Mouse (Mus musculus) hindbrain, embryonic 10.5 days (tissue): ENCODE measurements around the gene Cdhr1. TPM values are rescaled to one million over a fixed set of nuclear protein-coding genes. Genes with fewer than 3 reads are reported as not detected.

Source experiments
- DNase-seq: peaks from one replicate; pipeline ENCODE4 v3.0.0-alpha.2; 2017; ENCODE audit warnings: low spot score
- H3K27ac ChIP-seq: fragments of 300-500 bp; sonication (generic); 2 replicates; pipeline ENCODE4 v1.5.1; 2016; ENCODE audit warnings: mild to moderate bottlenecking, moderate library complexity
- H3K27me3 ChIP-seq: fragments of 300-500 bp; sonication (generic); 2 replicates; pipeline ENCODE4 v1.6.1; 2016; ENCODE audit warnings: mild to moderate bottlenecking; ENCODE audit not compliant: poor library complexity, insufficient read depth, severe bottlenecking
- H3K36me3 ChIP-seq: fragments of 300-500 bp; sonication (generic); 2 replicates; pipeline ENCODE4 v1.6.1; 2016; ENCODE audit warnings: mild to moderate bottlenecking, moderate library complexity
- H3K4me1 ChIP-seq: fragments of 300-500 bp; sonication (generic); replicated peaks from 2 replicates; pipeline ENCODE4 v1.6.1; 2016; ENCODE audit warnings: mild to moderate bottlenecking
- H3K4me3 ChIP-seq: fragments of 300-500 bp; sonication (generic); 2 replicates; pipeline ENCODE4 v1.5.1; 2016; ENCODE audit warnings: mild to moderate bottlenecking, moderate library complexity
- H3K9me3 ChIP-seq: fragments of 300-500 bp; sonication (generic); 2 replicates; pipeline ENCODE4 v1.6.1; 2016; ENCODE audit warnings: mild to moderate bottlenecking, moderate library complexity
- WGBS: fragments of 180-500 bp; shearing (Covaris S2); methylation state at CpG from one replicate; pipeline ENCODE4 v1.1.7; 2016; 5-methylcytosine and 5-hydroxymethylcytosine counted together
- polyA plus RNA-seq: library from polyadenylated mRNA; unstranded; fragments of >200 nt; fragmentation: Nextera tagmentation; extraction: Ambion mirVana; gene quantifications from 2 replicates; pipeline ENCODE4 v1.2.1, GENCODE M21; 2016

Gene Cdhr1
- polyA plus RNA-seq, 1 experiment from 2014 or later: 0.77 TPM

DNA sequence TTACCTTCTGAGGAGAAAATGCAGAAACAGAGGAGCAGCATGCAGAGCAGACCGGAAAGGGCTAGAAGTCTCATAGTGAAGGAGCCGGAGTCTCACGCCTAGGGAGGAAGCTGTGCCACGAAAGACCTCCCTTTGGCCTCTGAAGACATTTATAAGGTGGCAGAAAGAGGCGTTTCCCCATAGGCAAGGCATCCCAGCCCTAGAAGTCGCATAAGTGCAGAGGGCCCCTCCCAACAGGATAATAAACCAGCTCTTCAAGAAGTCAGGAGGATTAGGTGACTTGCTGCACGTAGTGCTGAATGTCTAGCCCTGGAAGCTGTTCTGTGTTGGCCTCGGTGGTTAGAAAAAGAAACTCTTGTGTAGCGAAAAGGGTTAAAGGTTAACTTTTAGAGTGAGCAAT lies 11.8 kb upstream of the Cdhr1 start:
- no peaks in the 10 kb centered on the region for H3K4me1 ChIP-seq
- H3K27ac ChIP-seq: no peak overlapping the region
- no peaks in the 10 kb centered on the region for H3K9me3 ChIP-seq
- no peak overlapping the region for H3K4me3 ChIP-seq
- 79% methylated on average over 9 of the region's 9 CpGs for WGBS
- DNase-seq: no peak
- no peaks in the 10 kb centered on the region for H3K36me3 ChIP-seq
- no peaks in the 10 kb centered on the region for H3K27me3 ChIP-seq

- DNase-seq: no peak
- no peaks in the 10 kb centered on the region for H3K9me3 ChIP-seq
- H3K36me3 ChIP-seq: no peaks in the 10 kb centered on the region
- H3K27me3 ChIP-seq: no peaks in the 10 kb centered on the region
- no peak overlapping the region for H3K4me3 ChIP-seq
- H3K4me1 ChIP-seq: no peaks in the 10 kb centered on the region
- WGBS: 89% methylated on average over 8 of the region's 8 CpGs
- no peak overlapping the region for H3K27ac ChIP-seq
Measured at GRCm38 (mm10) chr14:37109460-37109859, 11.3 kb upstream of the Cdhr1 start.

- 41% methylated on average over 7 of the region's 7 CpGs for WGBS
- DNase-seq: no peak
- H3K27me3 ChIP-seq: no peaks in the 10 kb centered on the region
- no peaks in the 10 kb centered on the region for H3K9me3 ChIP-seq
- no peaks in the 10 kb centered on the region for H3K36me3 ChIP-seq
- H3K4me3 ChIP-seq: no peak overlapping the region
- no peaks in the 10 kb centered on the region for H3K4me1 ChIP-seq
- no peak overlapping the region for H3K27ac ChIP-seq
Measured at GRCm38 (mm10) chr14:37105846-37106245, 7.7 kb upstream of the Cdhr1 start.

DNA sequence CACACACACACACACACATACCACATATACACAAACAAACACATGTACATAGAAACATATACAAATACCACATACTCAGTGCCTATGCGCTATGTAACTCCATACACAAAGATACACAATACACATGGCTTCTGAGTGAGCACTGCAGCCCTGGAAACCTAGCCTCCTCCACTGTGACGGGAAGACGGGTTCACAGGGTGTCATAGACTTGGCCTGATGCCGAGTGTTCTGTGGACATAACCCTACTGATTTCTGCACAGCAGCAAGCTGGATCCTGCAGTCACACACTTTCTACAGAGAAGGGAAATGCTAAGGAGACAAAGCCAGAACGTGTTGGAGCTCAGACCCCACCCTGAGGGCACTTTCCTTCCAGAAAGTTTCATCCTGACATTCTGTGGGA lies 6.6 kb upstream of the Cdhr1 start:
- no peaks in the 10 kb centered on the region for H3K36me3 ChIP-seq
- 73% methylated on average over 5 of the region's 5 CpGs for WGBS
- no peak overlapping the region for H3K4me3 ChIP-seq
- no peak for DNase-seq
- H3K4me1 ChIP-seq: no peaks in the 10 kb centered on the region
- no peak overlapping the region for H3K27ac ChIP-seq
- no peaks in the 10 kb centered on the region for H3K9me3 ChIP-seq
- peaks cover 2% of the 10 kb centered on the region; the same call in 1 of the 2 replicates for H3K27me3 ChIP-seq

- no peak overlapping the region for H3K27ac ChIP-seq
- no peak for DNase-seq
- H3K9me3 ChIP-seq: no peaks in the 10 kb centered on the region
- H3K27me3 ChIP-seq: peaks cover 25% of the 10 kb centered on the region
- H3K36me3 ChIP-seq: no peaks in the 10 kb centered on the region
- 83% methylated on average over 3 of the region's 3 CpGs for WGBS
- H3K4me1 ChIP-seq: peaks cover 8% of the 10 kb centered on the region
- H3K4me3 ChIP-seq: no peak overlapping the region
Measured at GRCm38 (mm10) chr14:37102484-37102883, 4.3 kb upstream of the Cdhr1 start.

GRCm38 (mm10) chr14:37101531-37101930 lies 3.4 kb upstream of the Cdhr1 start:
- Histone ChIP-seq H3K4me3 (no peak overlapping the region), H3K27me3 (peaks cover 34% of the 10 kb centered on the region), H3K4me1 (peaks cover 8% of the 10 kb centered on the region), H3K9me3 (no peaks in the 10 kb centered on the region), H3K36me3 (no peaks in the 10 kb centered on the region), H3K27ac (no peak overlapping the region)
- WGBS: 84% methylated on average over 5 of the region's 5 CpGs
- DNase-seq: no peak

DNA sequence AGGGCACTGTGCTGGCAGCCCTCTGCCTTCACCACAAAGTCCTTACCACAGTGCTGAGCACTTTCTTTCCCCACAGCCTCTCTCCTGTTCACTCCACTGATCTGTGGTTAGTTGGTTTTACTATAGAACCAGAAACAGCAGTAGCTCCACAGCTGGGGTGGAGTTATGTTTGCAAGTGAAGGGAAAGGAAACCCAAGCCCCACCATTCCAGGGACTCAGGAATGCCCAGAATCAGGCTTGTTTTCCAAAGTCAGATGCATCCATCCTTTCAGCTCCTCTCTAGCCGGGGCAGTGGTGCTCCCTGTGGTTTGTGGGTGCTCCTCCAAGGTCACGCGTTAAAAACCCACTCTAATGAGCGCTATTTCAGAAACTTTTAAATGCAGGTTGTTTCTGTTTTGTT lies 2.6 kb downstream of the Cdhr1 start:
- WGBS: 87% methylated on average over 4 of the region's 4 CpGs
- peaks cover 37% of the 10 kb centered on the region for H3K27me3 ChIP-seq

GRCm38 (mm10) chr14:37094436-37094835 lies 3.7 kb downstream of the Cdhr1 start:
- Histone ChIP-seq H3K36me3 (no peaks in the 10 kb centered on the region), H3K4me3 (no peak overlapping the region), H3K4me1 (peaks cover 13% of the 10 kb centered on the region), H3K9me3 (no peaks in the 10 kb centered on the region), H3K27me3 (peaks cover 32% of the 10 kb centered on the region), H3K27ac (no peak overlapping the region)
- WGBS: 70% methylated on average over 6 of the region's 6 CpGs
- DNase-seq: peak; percentile 4

More for the DNA sequence above, 2.6 kb downstream of the Cdhr1 start:
- H3K4me1 ChIP-seq: peaks cover 13% of the 10 kb centered on the region
- no peak for DNase-seq
- no peaks in the 10 kb centered on the region for H3K9me3 ChIP-seq
- H3K4me3 ChIP-seq: no peak overlapping the region
- no peak overlapping the region for H3K27ac ChIP-seq
- no peaks in the 10 kb centered on the region for H3K36me3 ChIP-seq

DNA sequence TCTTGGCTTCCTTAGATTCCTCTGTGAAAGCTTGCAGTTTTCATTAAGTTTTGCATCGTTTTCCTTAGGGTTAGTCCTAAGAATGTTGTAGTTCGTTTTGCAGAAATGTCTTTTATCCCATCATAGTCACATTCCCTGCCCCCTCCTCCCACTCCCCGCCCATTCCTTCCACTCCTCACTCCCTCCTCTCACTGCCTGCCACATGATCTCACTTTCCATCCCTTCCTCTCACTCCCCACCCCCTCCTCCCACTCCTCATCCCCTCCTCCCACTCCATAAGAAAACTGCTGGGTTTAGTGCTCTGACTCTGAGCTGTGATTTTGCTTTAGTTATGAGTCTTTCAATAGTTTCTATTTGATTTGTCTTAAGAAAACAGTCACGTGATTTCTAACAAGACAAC lies 14.4 kb downstream of the Cdhr1 start:
- Histone ChIP-seq H3K4me1 (0 out of 2 replicates have a peak, but pooled peaks cover 4% of the 10 kb centered on the region), H3K4me3 (no peak overlapping the region), H3K27ac (no peak overlapping the region), H3K36me3 (no peaks in the 10 kb centered on the region), H3K27me3 (no peaks in the 10 kb centered on the region), H3K9me3 (no peaks in the 10 kb centered on the region)
- WGBS: 46% methylated on average over 4 of the region's 4 CpGs
- DNase-seq: no peak

DNA sequence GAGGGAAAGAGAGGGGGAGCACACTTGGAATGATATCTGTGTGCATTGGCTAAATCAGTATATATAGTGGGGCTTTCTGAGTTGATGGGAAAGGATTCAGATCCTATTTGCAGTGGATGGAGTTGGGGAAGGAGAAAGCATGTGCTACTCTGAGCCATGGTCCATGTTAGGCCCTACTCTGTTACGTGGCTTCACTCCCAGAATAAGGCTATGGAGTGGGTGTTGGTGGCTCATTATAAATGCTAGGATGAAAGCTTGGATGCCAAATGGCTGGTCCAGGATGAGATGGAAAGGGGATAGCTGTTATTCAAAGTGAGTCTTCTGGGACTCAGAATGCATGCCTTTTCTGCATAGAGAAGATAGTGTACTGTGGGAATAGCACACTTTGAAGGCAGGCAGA lies 17.4 kb downstream of the Cdhr1 start:
- H3K9me3 ChIP-seq: no peaks in the 10 kb centered on the region
- DNase-seq: no peak
- no peak overlapping the region for H3K27ac ChIP-seq
- 0 out of 2 replicates have a peak, but pooled peaks cover 4% of the 10 kb centered on the region for H3K4me1 ChIP-seq
- H3K36me3 ChIP-seq: no peaks in the 10 kb centered on the region
- WGBS: 83% methylated on average over 1 of the region's 1 CpGs
- H3K27me3 ChIP-seq: no peaks in the 10 kb centered on the region
- no peak overlapping the region for H3K4me3 ChIP-seq

- Histone ChIP-seq H3K9me3 (no peaks in the 10 kb centered on the region), H3K27ac (no peak overlapping the region), H3K4me1 (no peaks in the 10 kb centered on the region), H3K36me3 (no peaks in the 10 kb centered on the region), H3K4me3 (no peak overlapping the region), H3K27me3 (no peaks in the 10 kb centered on the region)
- peak; percentile 59 for DNase-seq
- WGBS: 20% methylated on average over 9 of the region's 9 CpGs
Measured at GRCm38 (mm10) chr14:37068516-37068915, 29.6 kb downstream of the Cdhr1 start.

- no peaks in the 10 kb centered on the region for H3K9me3 ChIP-seq
Measured at GRCm38 (mm10) chr14:37067629-37068028, 30.5 kb downstream of the Cdhr1 start, which contains the start of gene Lrit2. TSS of gene Lrit2 (plus strand) at chr14:37067929.

GRCm38 (mm10) chr14:37066636-37067035 lies 31.5 kb downstream of the Cdhr1 start:
- no peaks in the 10 kb centered on the region for H3K36me3 ChIP-seq
- 66% methylated on average over 2 of the region's 2 CpGs for WGBS
- no peak overlapping the region for H3K27ac ChIP-seq
- no peaks in the 10 kb centered on the region for H3K4me1 ChIP-seq
- no peak overlapping the region for H3K4me3 ChIP-seq
- no peaks in the 10 kb centered on the region for H3K9me3 ChIP-seq
- DNase-seq: no peak
- no peaks in the 10 kb centered on the region for H3K27me3 ChIP-seq

More at GRCm38 (mm10) chr14:37067629-37068028, 30.5 kb downstream of the Cdhr1 start, which contains the start of gene Lrit2:
- Histone ChIP-seq H3K4me1 (no peaks in the 10 kb centered on the region), H3K27ac (no peak within 1 kb of the TSS), H3K36me3 (no peaks in the 10 kb centered on the region), H3K27me3 (no peaks in the 10 kb centered on the region), H3K4me3 (no peak within 1 kb of the TSS)
- WGBS: 80% methylated on average over 5 of the region's 5 CpGs
- DNase-seq: no peak

- no peak overlapping the region for H3K4me3 ChIP-seq
- no peak for DNase-seq
- H3K27ac ChIP-seq: no peak overlapping the region
- H3K36me3 ChIP-seq: no peaks in the 10 kb centered on the region
- no peaks in the 10 kb centered on the region for H3K4me1 ChIP-seq
- no peaks in the 10 kb centered on the region for H3K27me3 ChIP-seq
- WGBS: 66% methylated on average over 2 of the region's 2 CpGs
- no peaks in the 10 kb centered on the region for H3K9me3 ChIP-seq
Measured at GRCm38 (mm10) chr14:37064849-37065248, 33.3 kb downstream of the Cdhr1 start.
